Mouse (Mus musculus) MEL (cell line): Measurements from ENCODE around the gene Zcchc14. TPM values are rescaled to one million over a fixed set of nuclear protein-coding genes. Genes with fewer than 3 reads are reported as not detected.
A peak's percentile ranks its signal among the peaks of the same experiment; 100 is the strongest.

Experiments
- DNase-seq: peaks from one replicate; pipeline ENCODE4 v3.0.0; 2011; ENCODE audit warnings: low read depth, low spot score
- H3K27ac ChIP-seq: 2 replicates; pipeline ENCODE4 v1.5.1; 2012; ENCODE audit warnings: low read depth, mild to moderate bottlenecking, control low read depth, low read length, moderate library complexity; ENCODE audit not compliant: control insufficient read depth
- H3K27me3 ChIP-seq, 2 experiments: fragments of 150-350 bp in 1 of 2; sonication (generic) in 1 of 2; 2 replicates each; pipeline ENCODE4 v1.6.1; 2012; ENCODE audit warnings: low read length in 2 of 2, mild to moderate bottlenecking in 2 of 2, improper control_type of control experiment in 1 of 2, moderate library complexity in 1 of 2; ENCODE audit not compliant: insufficient read depth in 2 of 2, control insufficient read depth in 1 of 2
- H3K36me3 ChIP-seq, 2 experiments: 2 replicates each; pipeline ENCODE4 v1.6.1; 2012 to 2014; ENCODE audit warnings: low read length in 2 of 2, improper control_type of control experiment in 1 of 2, inconsistent platforms in 1 of 2, mild to moderate bottlenecking in 1 of 2; ENCODE audit not compliant: insufficient read depth in 2 of 2, control insufficient read depth in 1 of 2
- H3K4me1 ChIP-seq, 2 experiments: fragments of 150-350 bp in 1 of 2; sonication (generic) in 1 of 2; 2 replicates each; pipeline ENCODE4 v1.6.1; 2012; ENCODE audit warnings: low read length in 2 of 2, improper control_type of control experiment in 1 of 2, mild to moderate bottlenecking in 1 of 2; ENCODE audit not compliant: insufficient read depth in 2 of 2, control insufficient read depth in 1 of 2
- H3K4me3 ChIP-seq, 2 experiments: fragments of 150-350 bp in 1 of 2; sonication (generic) in 1 of 2; 2 replicates each; pipeline ENCODE4 v1.5.1; 2012; ENCODE audit warnings: low read depth in 2 of 2, low read length in 2 of 2, mild to moderate bottlenecking in 2 of 2, moderate library complexity in 2 of 2, control low read depth in 1 of 2, improper control_type of control experiment in 1 of 2; ENCODE audit not compliant: control insufficient read depth in 1 of 2, insufficient read depth in 1 of 2
- H3K79me2 ChIP-seq: 2 replicates; pipeline ENCODE4 v1.6.1; 2012; ENCODE audit warnings: mild to moderate bottlenecking, low read length, moderate library complexity; ENCODE audit not compliant: control insufficient read depth, poor library complexity, insufficient read depth
- H3K9ac ChIP-seq: 2 replicates; pipeline ENCODE4 v1.6.1; 2012; ENCODE audit warnings: low read depth, mild to moderate bottlenecking, control low read depth, low read length, moderate library complexity; ENCODE audit not compliant: control insufficient read depth, poor library complexity, severe bottlenecking
- H3K9me3 ChIP-seq: fragments of 150-350 bp; sonication (generic); replicated peaks from 2 replicates; pipeline ENCODE4 v1.6.1; 2012; ENCODE audit warnings: mild to moderate bottlenecking, low read length, improper control_type of control experiment, moderate library complexity; ENCODE audit not compliant: insufficient read depth
- BHLHE40 ChIP-seq: IDR thresholded peaks from 2 replicates; pipeline ENCODE4 v1.6.1; 2012; ENCODE audit warnings: low read depth, mild to moderate bottlenecking, inconsistent platforms, low read length, improper control_type of control experiment, borderline replicate concordance
- CHD1 ChIP-seq: IDR thresholded peaks from 2 replicates; pipeline ENCODE4 v1.6.1; 2012; ENCODE audit warnings: low read depth, mild to moderate bottlenecking, inconsistent platforms, low read length, improper control_type of control experiment
- CHD2 ChIP-seq: IDR thresholded peaks from 2 replicates; pipeline ENCODE4 v1.6.1; 2011; ENCODE audit warnings: low read length, improper control_type of control experiment
- CTCF ChIP-seq, 3 experiments: IDR thresholded peaks in 2 of 3; conservative IDR thresholded peaks in 1 of 3; 2 replicates each; pipeline ENCODE4 v1.5.1; 2011 to 2012; ENCODE audit warnings: low read length in 3 of 3, low read depth in 2 of 3, mild to moderate bottlenecking in 2 of 3, improper control_type of control experiment in 1 of 3, inconsistent platforms in 1 of 3, mixed read lengths in 1 of 3, moderate library complexity in 1 of 3; ENCODE audit not compliant: control insufficient read depth in 1 of 3, insufficient read depth in 1 of 3, poor library complexity in 1 of 3, severe bottlenecking in 1 of 3
- E2F4 ChIP-seq: IDR thresholded peaks from 2 replicates; pipeline ENCODE4 v1.6.1; 2011; ENCODE audit warnings: low read depth, low read length, improper control_type of control experiment, borderline replicate concordance
- ELF1 ChIP-seq: IDR thresholded peaks from 2 replicates; pipeline ENCODE4 v1.6.1; 2014; ENCODE audit warnings: low read depth, mild to moderate bottlenecking, inconsistent platforms, low read length, improper control_type of control experiment, moderate library complexity
- EP300 ChIP-seq, 2 experiments: IDR thresholded peaks; 2 replicates each; pipeline ENCODE4 v1.6.1; 2011; ENCODE audit warnings: improper control_type of control experiment in 2 of 2, low read length in 2 of 2, low read depth in 1 of 2, mild to moderate bottlenecking in 1 of 2
- ETS1 ChIP-seq: IDR thresholded peaks from 2 replicates; pipeline ENCODE4 v1.6.1; 2012; ENCODE audit warnings: low read depth, mild to moderate bottlenecking, inconsistent platforms, low read length, improper control_type of control experiment, moderate library complexity
- HCFC1 ChIP-seq: IDR thresholded peaks from 2 replicates; pipeline ENCODE4 v1.6.1; 2012; ENCODE audit warnings: low read depth, mild to moderate bottlenecking, inconsistent platforms, low read length, improper control_type of control experiment, moderate library complexity
- JUND ChIP-seq: IDR thresholded peaks from 2 replicates; pipeline ENCODE4 v1.6.1; 2011; ENCODE audit warnings: low read depth, mild to moderate bottlenecking, improper control_type of control experiment, low read length
- KAT2A ChIP-seq: conservative IDR thresholded peaks from 2 replicates; pipeline ENCODE4 v1.6.1; 2012; ENCODE audit warnings: low read depth, low read length, improper control_type of control experiment, inconsistent platforms
- MAZ ChIP-seq: IDR thresholded peaks from 2 replicates; pipeline ENCODE4 v1.6.1; 2012; ENCODE audit warnings: low read depth, mild to moderate bottlenecking, inconsistent platforms, low read length, improper control_type of control experiment
- MEF2A ChIP-seq: IDR thresholded peaks from 2 replicates; pipeline ENCODE4 v1.6.1; 2014; ENCODE audit warnings: low read depth, mild to moderate bottlenecking, inconsistent platforms, low read length, improper control_type of control experiment; ENCODE audit not compliant: poor library complexity, insufficient replicate concordance, severe bottlenecking; ENCODE audit errors: extremely low read depth
- MXI1 ChIP-seq: IDR thresholded peaks from 2 replicates; pipeline ENCODE4 v1.6.1; 2011; ENCODE audit warnings: mild to moderate bottlenecking, low read depth, low read length, improper control_type of control experiment
- MYB ChIP-seq: IDR thresholded peaks from 2 replicates; pipeline ENCODE4 v1.6.1; 2011; ENCODE audit warnings: mild to moderate bottlenecking, low read depth, low read length, improper control_type of control experiment
- NELFE ChIP-seq: IDR thresholded peaks from 2 replicates; pipeline ENCODE4 v1.6.1; 2011; ENCODE audit warnings: low read depth, low read length, improper control_type of control experiment
- POLR2A ChIP-seq, 2 experiments: IDR thresholded peaks; 2 replicates each; pipeline ENCODE4 v1.6.1; 2011 to 2012; ENCODE audit warnings: low read length in 2 of 2, mild to moderate bottlenecking in 2 of 2, control low read depth in 1 of 2, improper control_type of control experiment in 1 of 2, low read depth in 1 of 2, moderate library complexity in 1 of 2; ENCODE audit not compliant: control insufficient read depth in 1 of 2, insufficient read depth in 1 of 2, poor library complexity in 1 of 2
- POLR2AphosphoS2 ChIP-seq: IDR thresholded peaks from 2 replicates; pipeline ENCODE4 v1.6.1; 2011; ENCODE audit warnings: low read length, improper control_type of control experiment
- RCOR1 ChIP-seq: IDR thresholded peaks from 2 replicates; pipeline ENCODE4 v1.6.1; 2012; ENCODE audit warnings: low read depth, mild to moderate bottlenecking, inconsistent platforms, low read length, improper control_type of control experiment
- SMC3 ChIP-seq: IDR thresholded peaks from 2 replicates; pipeline ENCODE4 v1.6.1; 2011; ENCODE audit warnings: low read depth, low read length, improper control_type of control experiment
- TAL1 ChIP-seq: IDR thresholded peaks from 2 replicates; pipeline ENCODE4 v1.6.1; 2012; ENCODE audit warnings: mild to moderate bottlenecking, inconsistent platforms, low read length, moderate library complexity, mixed read lengths
- TBP ChIP-seq: IDR thresholded peaks from 2 replicates; pipeline ENCODE4 v1.8.0; 2011; ENCODE audit warnings: low read depth, low read length, improper control_type of control experiment
- TCF12 ChIP-seq: IDR thresholded peaks from 2 replicates; pipeline ENCODE4 v1.6.1; 2014; ENCODE audit warnings: low read depth, mild to moderate bottlenecking, inconsistent platforms, low read length, improper control_type of control experiment, moderate library complexity
- USF1 ChIP-seq: IDR thresholded peaks from 2 replicates; pipeline ENCODE4 v1.6.1; 2014; ENCODE audit warnings: low read depth, mild to moderate bottlenecking, inconsistent platforms, low read length, improper control_type of control experiment, moderate library complexity
- ZC3H11A ChIP-seq: IDR thresholded peaks from 2 replicates; pipeline ENCODE4 v1.6.1; 2012; ENCODE audit warnings: low read depth, mild to moderate bottlenecking, inconsistent platforms, low read length, improper control_type of control experiment
- ZMIZ1 ChIP-seq: IDR thresholded peaks from 2 replicates; pipeline ENCODE4 v1.6.1; 2012; ENCODE audit warnings: low read depth, mild to moderate bottlenecking, inconsistent platforms, low read length, improper control_type of control experiment, moderate library complexity
- ZNF384 ChIP-seq: IDR thresholded peaks from 2 replicates; pipeline ENCODE4 v1.6.1; 2012; ENCODE audit warnings: low read depth, mild to moderate bottlenecking, inconsistent platforms, low read length, improper control_type of control experiment
- polyA plus RNA-seq, 2 experiments: library from polyadenylated mRNA; stranded (reverse) in 1 of 2; unstranded in 1 of 2; fragments of >175 nt in 1 of 2; fragments of >200 nt in 1 of 2; gene quantifications; 2 replicates each; pipeline versions ENCODE4 v1.2.1 to v1.2.4; 2012; ENCODE audit warnings: low replicate concordance in 2 of 2, low read depth in 1 of 2; ENCODE audit not compliant: insufficient read length in 2 of 2, insufficient read depth in 1 of 2, missing spikeins in 1 of 2
- total RNA-seq: library from RNA; depleted of rRNA; stranded (reverse); fragments of 300-350 nt; gene quantifications from 2 replicates; pipeline ENCODE4 v1.2.3, GENCODE M21; 2012

Gene Zcchc14
- total and polyA plus RNA-seq, 3 experiments, result 0.04 to 0.11 TPM; not detected in 1

DNA sequence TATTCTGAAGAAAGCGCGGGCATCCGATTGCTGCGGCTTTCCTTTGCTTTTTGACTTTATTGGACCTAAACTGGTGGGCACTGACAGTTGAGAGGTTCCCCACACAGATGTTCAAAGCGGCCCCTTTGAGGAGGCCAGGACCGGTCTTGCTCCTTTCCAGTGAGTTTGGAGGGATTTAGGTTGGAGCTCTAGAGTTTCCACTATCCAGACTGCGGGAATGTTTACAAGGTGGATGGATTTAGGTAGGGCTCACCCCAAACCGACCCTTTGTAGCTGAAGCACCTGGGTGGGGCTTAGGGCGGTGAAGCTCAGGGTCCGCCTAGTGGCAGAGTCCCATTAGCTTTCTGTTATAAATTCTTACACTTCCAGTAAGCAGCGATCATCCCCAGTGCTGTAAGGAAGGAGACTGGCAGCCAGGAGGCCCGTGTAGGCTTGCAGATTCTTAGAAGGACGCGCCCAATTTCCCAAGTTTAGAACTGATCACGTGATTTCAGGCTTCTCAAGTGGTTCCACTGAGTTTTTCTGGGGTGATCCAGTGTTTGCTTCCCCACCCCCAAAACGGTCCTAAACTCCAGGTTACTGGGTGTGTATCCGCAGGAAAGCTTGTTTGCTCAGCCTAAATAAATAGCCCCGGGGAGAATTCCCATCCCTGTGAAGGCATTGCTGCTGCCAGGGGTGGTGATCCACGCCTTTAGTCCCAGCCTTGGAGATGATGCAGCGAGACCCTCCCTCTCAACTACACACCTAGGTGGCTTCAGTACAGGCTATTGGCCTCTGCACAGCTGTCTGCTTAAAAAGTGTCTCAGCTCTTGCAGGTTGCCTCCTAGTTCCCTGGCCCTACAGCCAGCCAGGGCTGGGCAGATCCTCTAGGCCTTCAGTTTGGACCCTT, 61.3 kb downstream of the Zcchc14 start:
- peaks cover 10 to 24% of the 10 kb centered on the region in 2 experiments for H3K4me1 ChIP-seq
- H3K27ac ChIP-seq, result no peak overlapping the region; the same call in 1 of the 2 replicates
- H3K4me3 ChIP-seq, result peak overlapping the region; percentile 82 to 92
- peak overlapping the region; percentile 89 for H3K9ac ChIP-seq
- H3K36me3 ChIP-seq, result peaks cover 2 to 20% of the 10 kb centered on the region in 2 experiments; a peak in 2 of 4 replicates
- peaks cover 27% of the 10 kb centered on the region for H3K79me2 ChIP-seq
- TF ChIP-seq CTCF (IDR thresholded peaks at IDR 0.05 in 2 of 3, conservative IDR thresholded peaks at IDR 0.05 in 1 of 3; ENCODE audit: control insufficient read depth in 1 of 3, insufficient read depth in 1 of 3, low read depth in 2 of 3, low read length in 3 of 3, poor library complexity in 1 of 3, severe bottlenecking in 1 of 3) (peak; percentile 29 to 54 (median 44)), ZC3H11A (0 out of 2 replicates have a peak, but pooled peaks have one; percentile 8), ZMIZ1 (no peak), SMC3 (peak; percentile 22; the same call in 1 of the 2 replicates), USF1 (peak; percentile 75), MYB (no peak), MEF2A (no peak), ZNF384 (no peak), BHLHE40 (peak; percentile 17; the same call in 1 of the 2 replicates), CHD1 (no peak), TAL1 (no peak), POLR2A (IDR thresholded peaks at IDR 0.05; ENCODE audit: control insufficient read depth in 1 of 2, insufficient read depth in 1 of 2, low read depth in 1 of 2, low read length in 2 of 2, poor library complexity in 1 of 2) (no peak), KAT2A (no peak), CHD2 (no peak)
- peak; percentile 83 for DNase-seq
- H3K9me3 ChIP-seq, result no peaks in the 10 kb centered on the region
- H3K27me3 ChIP-seq, result no peaks in the 10 kb centered on the region

DNA sequence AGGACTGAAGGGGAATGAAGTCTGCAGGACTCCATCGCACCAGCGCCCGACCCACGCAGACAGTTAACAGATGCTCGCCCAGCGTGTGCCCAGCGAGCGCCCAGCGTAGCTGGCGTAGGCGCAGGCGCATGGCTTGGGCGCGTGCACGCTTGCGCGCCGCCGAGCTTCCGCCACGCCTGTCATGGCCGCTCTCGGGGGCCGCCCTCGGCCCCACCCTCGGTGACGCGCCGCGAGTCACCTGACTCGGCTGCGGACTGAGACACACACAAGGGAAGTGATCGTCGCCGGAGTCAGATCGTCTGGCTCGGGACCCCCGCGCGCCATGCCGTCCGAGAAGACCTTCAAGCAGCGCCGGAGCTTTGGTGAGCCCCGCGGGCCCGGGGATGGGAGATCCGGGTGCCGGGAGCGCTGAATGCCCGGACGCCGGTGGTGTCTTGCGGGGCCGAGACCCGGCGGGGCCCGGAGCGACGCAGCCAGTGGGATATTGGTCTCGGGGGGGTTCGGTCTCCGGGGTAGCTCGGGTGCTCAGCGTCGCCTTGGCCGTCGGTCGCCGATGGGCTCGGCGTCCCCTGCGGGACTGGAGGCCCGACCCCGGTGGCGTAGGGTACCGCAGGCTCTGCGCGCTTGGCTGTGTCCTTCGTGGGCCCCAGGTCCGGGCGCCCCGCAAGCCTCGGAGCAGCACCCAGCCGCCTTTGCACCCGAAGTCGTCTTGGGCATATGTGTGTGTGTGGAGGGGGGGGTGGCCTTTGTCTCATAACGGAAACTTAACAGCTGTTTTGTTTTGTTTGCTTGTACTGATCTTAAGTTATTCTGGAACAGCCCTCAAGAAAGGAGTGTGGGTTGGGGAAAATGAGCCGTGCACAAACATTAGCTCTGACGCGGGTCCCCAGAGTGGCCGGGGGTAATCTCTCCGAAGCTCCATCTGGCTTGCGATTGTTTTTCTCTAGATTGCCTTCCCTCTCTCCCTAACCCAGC, 62.2 kb downstream of the Zcchc14 start, which contains the start of gene Map1lc3b:
Gene Map1lc3b, plus strand, starts transcription at position 159 of the 975 bp plus-strand sequence.
- no peaks in the 10 kb centered on the region for H3K9me3 ChIP-seq
- H3K79me2 ChIP-seq, result peaks cover 27% of the 10 kb centered on the region
- H3K9ac ChIP-seq, result peak within 1 kb of the TSS; percentile 89
- H3K36me3 ChIP-seq, result peaks cover 2 to 21% of the 10 kb centered on the region in 2 experiments; a peak in 2 of 4 replicates
- peak; percentile 95 for DNase-seq
- H3K4me1 ChIP-seq, result peaks cover 10 to 29% of the 10 kb centered on the region in 2 experiments
- H3K27ac ChIP-seq, result peak within 1 kb of the TSS; percentile 49
- peak within 1 kb of the TSS; percentile 82 to 92 for H3K4me3 ChIP-seq
- H3K27me3 ChIP-seq, result no peaks in the 10 kb centered on the region
- TF ChIP-seq CTCF (IDR thresholded peaks at IDR 0.05 in 2 of 3, conservative IDR thresholded peaks at IDR 0.05 in 1 of 3; ENCODE audit: control insufficient read depth in 1 of 3, insufficient read depth in 1 of 3, low read depth in 2 of 3, low read length in 3 of 3, poor library complexity in 1 of 3, severe bottlenecking in 1 of 3) (no peak), ELF1 (peak; percentile 100), JUND (no peak), NELFE (peak; percentile 82), MXI1 (peak; percentile 91), EP300 (IDR thresholded peaks at IDR 0.05; ENCODE audit: low read depth in 1 of 2, low read length in 2 of 2) (peak in 1 of 2 experiments; percentile 52; a peak in 2 of 4 replicates), ETS1 (0 out of 2 replicates have a peak, but pooled peaks have one; percentile 48), TCF12 (peak; percentile 83), MYB (no peak), TBP (peak; percentile 84), POLR2AphosphoS2 (peak; percentile 78), RCOR1 (peak; percentile 76), TAL1 (no peak), E2F4 (no peak), HCFC1 (peak; percentile 95), ZNF384 (no peak), MAZ (peak; percentile 90)
